Mouse (Mus musculus): ENCODE data around the gene AC170998.1.
A peak's percentile ranks its signal among the peaks of the same experiment; 100 is the strongest.
"Not testable (repeated sequence)": the region's sequence is repeated elsewhere in the genome, so short reads cannot be mapped to it uniquely, and the experiment has no call there.

The AC170998.1 gene

DNA sequence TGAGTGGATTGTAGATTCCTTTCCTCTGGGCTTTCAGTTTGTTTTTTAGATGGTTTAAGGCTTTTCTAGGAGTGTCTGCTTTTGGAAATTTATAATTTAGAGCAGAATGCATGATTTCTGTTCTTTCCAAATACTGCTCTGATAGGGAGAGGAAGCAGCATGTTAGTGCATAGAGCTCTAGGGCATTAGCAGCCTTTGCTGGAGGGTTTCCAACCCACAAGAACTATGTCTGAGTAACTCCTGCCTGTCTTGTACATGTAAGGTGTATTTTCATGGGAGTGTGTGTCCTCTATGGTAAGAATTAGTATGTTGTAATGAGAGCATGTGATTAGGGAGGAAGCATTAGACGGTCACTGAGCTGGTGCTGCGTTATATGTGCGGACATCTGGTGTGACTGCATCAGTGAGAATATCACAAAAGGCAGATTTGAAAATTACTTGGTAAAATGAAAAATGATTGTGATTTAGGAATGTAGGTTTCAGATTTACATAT is 18.7 kb upstream of the AC170998.1 start:
- no peak for DNase-seq

GRCm38 (mm10) chr17:28707816-28708215 is 18.1 kb upstream of the AC170998.1 start:
- DNase-seq = no peak

- DNase-seq = no peak
These were observed 16.9 kb upstream of the AC170998.1 start for GRCm38 (mm10) chr17:28708989-28709388.

GRCm38 (mm10) chr17:28709552-28710290 is 16.2 kb upstream of the AC170998.1 start:
- DNase-seq = no peak

GRCm38 (mm10) chr17:28710291-28710688 is 15.6 kb upstream of the AC170998.1 start:
- no peak for DNase-seq

GRCm38 (mm10) chr17:28711237-28711636 is 14.6 kb upstream of the AC170998.1 start:
- DNase-seq = no peak

DNA sequence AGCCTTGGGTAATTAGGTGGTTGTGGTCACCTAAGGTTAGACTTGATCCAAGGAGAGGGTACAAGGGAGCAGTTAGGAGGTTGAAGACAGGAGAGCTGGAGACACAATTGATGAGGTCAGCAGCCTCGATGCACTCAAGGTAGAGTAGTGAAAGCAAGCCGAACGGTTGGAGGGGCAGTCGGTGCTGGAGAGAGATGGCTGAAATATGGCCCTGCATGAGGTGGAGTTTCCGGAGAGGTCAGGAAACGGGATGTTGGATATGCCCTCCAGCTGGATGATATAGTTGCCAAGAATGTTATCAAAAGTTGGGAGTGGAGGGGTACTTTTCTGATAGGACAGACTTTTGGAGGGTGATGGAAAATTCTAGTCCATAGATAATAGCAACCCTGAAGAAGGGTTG is 13.6 kb upstream of the AC170998.1 start:
- no peak for DNase-seq

DNA sequence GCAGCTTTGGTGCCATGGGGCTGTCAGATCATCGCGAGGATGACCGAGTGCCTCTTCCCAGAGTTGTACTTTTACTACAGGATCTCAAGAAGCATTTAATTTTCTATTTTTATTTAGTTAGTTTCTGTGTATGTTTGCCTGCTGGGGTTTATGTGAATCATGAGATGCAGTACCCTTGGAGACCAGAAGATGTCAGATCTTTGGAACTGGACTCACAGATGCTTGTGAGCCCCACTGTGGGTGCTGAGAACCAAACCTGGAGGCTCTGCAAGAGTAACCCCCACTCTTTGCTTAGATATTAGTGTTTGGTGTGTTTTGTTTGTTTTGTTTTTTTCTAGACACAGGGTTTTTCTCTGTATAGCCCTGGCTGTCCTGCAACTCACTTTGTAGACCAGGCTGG is 11.9 kb upstream of the AC170998.1 start:
- no peak for DNase-seq

GRCm38 (mm10) chr17:28715832-28716548 is 9.9 kb upstream of the AC170998.1 start:
- no peak for DNase-seq

- DNase-seq = no peak
These were observed 8.3 kb upstream of the AC170998.1 start for GRCm38 (mm10) chr17:28717535-28717934.

- not testable (repeated sequence) for DNase-seq
These were observed 1.6 kb downstream of the AC170998.1 start for GRCm38 (mm10) chr17:28727511-28727910.

- no peak for DNase-seq
These were observed 9.6 kb downstream of the AC170998.1 start for GRCm38 (mm10) chr17:28735317-28736105.

DNA sequence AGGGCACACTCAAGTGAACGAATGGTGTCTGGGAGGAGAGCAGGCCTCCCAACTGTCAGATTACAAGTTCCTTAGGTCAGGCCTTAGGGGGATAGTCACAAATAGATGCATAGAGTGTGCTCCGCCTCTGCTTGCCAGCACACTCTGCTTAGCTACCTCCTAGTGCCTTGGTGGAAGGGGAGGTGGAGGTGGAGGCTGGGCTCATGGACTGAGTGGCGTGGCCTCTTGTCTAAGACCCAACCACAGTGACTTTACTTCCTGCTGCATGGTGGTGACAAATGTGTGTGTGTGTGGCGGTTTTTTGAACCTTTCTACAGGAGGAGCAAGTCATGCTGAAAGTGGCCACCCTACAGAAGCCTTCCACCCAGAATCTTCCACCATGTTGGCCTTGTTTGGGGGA is 10.6 kb downstream of the AC170998.1 start:
- DNase-seq = no peak

- DNase-seq = no peak
These were observed 12.1 kb downstream of the AC170998.1 start for GRCm38 (mm10) chr17:28737973-28738372.

- no peak for DNase-seq
These were observed 13.4 kb downstream of the AC170998.1 start for GRCm38 (mm10) chr17:28739244-28739643.

DNA sequence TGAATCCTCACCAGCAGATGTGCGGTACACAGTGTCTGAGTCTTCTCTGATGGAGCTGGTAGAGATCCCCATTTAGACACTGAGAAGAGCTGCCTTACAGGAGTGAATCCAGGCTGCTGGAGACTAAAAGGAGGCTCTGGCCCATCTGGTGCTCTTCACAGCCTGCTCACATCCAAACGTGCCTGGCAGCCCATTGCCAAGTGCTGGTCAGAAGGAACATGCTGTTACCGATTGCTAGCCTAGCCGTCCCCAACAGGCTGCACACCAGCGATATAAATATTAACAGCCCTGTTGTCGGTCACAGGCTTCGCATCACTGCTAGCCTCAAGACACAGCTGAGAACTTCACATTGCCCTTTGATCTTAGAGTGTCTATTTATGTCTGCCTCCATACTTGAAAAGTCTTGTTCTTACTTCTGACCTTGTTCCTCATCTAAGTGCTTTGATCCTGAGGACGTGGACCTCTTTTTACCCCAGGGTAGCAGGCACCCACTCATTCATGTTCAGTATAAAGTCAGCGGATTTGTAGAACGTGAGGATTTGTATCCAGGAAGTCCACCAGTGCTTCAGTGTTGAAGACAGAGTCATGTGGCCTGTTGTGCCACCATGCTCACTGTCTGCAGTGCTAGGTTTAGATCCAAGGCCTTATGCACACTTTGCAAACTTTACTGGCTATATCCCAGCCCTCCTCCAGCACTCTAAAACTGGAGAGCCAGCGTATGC is 17.4 kb downstream of the AC170998.1 start:
- DNase-seq = peak; percentile 16

GRCm38 (mm10) chr17:28743916-28744315 is 18.0 kb downstream of the AC170998.1 start:
- DNase-seq = no peak

DNA sequence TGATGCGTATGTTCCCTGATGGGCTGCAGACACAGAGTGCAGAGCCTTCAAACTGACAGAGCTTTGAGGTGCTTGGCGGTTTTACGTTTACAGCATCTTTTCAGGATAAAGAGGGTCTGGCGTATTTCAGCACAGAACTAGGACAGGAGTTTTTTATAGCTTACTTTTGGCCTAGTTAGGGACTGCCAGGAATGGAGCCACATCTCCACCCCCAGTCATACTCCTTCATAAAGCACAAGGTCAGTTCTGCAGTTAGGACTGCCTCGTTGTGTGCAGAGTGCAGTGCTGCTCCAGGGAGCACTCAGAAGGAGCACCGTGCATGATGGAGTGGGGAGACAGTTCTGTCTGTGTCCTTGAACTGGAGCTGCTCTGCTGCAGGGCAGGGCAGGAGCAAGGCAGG is 19.9 kb downstream of the AC170998.1 start:
- DNase-seq = no peak

GRCm38 (mm10) chr17:28748001-28748400 is 22.1 kb downstream of the AC170998.1 start:
- DNase-seq = no peak

DNA sequence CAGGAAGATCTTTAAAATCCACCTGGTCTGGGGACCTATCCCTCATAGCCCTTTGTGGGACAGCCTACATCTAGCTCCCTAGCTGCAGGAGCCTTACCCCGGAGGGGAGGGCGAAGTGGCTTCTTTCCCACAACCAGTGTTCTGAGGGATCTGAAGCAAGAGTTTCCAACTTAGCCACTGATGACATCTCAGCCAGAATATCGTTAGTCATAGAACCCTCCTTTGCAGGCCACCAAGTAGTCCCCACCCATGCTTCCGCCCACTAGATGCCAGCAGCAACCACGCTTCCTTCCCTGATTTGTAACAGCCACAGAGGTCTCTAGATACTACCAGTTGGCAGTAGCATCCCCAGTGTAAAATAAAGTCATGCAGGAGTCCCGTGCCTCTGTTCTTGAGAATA is 24.7 kb downstream of the AC170998.1 start:
- DNase-seq = no peak

DNA sequence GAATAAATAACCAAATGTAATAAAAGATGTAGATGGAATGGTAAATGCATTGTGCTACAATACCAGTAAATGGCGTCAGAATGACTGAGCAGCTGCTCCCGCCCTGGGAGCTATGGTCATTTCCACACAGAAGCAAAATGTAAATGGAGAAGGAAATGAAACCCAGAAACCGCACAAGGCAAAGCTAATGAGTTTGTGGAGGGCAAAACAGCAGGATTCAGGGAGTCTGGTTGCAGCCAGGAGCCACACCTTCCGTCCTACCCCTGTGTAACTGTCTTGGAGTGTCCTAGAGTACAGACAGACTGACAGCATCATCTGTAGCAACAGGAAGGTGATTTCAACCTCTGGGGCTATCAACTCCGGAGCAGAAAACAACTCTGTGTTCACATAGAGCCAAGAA is 30.6 kb downstream of the AC170998.1 start:
- DNase-seq = no peak

DNA sequence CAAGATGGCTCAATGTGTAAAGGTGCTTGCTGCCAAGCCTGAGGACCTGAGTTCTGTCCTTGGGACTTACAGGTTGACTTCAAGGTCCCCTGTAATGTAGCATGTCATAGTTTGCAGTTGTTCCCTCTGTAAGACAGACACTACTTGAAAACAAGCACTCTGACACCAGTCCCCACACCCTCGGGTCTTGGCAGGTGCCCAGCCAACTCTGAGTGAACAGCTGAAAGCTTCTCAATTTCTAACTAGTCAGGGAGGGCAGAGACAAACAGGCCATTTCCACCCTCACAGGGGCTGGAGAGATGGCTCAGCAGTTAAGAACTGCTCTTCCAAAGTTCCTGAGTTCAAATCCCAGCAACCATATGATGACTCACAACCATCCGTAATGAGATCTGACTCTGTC is 31.6 kb downstream of the AC170998.1 start:
- DNase-seq = no peak
